Mouse (Mus musculus) pancreas, adult 10 weeks (tissue): ENCODE results near the gene Lpin1. TPM values are rescaled to one million over a fixed set of nuclear protein-coding genes. Genes with fewer than 3 reads are reported as not detected.

ENCODE experiments used
- polyA plus RNA-seq: library from polyadenylated mRNA; stranded (reverse); fragments of 350-450 nt; fragmentation: Illumina TruSeq; extraction: RNeasy Lipid Tissue Mini Kit (QIAGEN cat#74804); gene quantifications from one replicate; pipeline ENCODE4 v1.2.3, GENCODE M21; 2015; ENCODE audit warnings: low read depth, low replicate concordance; ENCODE audit not compliant: insufficient read depth

The Lpin1 gene
- polyA plus RNA-seq = 2.6 TPM

GRCm38 (mm10) chr12:16610936-16611335, at the start of gene Lpin1:
TSS of gene Lpin1 (minus strand) at chr12:16610966.

GRCm38 (mm10) chr12:16653332-16654093, 42.7 kb upstream of the Lpin1 start, which contains the start of gene Ntsr2:
TSS of gene Ntsr2 (plus strand) at chr12:16653382.

Other genes starting within 250 kb of the Lpin1 start
- gene Ntsr2, start 42.4 kb upstream of the Lpin1 start, polyA plus RNA-seq = not detected
- gene Greb1, start 189.9 kb upstream of the Lpin1 start, polyA plus RNA-seq = not detected
- gene E2f6, start 200.0 kb upstream of the Lpin1 start, polyA plus RNA-seq = 5.3 TPM